Mouse (Mus musculus): ENCODE measurements around the gene Tspan10.

Tspan10 gene

DNA sequence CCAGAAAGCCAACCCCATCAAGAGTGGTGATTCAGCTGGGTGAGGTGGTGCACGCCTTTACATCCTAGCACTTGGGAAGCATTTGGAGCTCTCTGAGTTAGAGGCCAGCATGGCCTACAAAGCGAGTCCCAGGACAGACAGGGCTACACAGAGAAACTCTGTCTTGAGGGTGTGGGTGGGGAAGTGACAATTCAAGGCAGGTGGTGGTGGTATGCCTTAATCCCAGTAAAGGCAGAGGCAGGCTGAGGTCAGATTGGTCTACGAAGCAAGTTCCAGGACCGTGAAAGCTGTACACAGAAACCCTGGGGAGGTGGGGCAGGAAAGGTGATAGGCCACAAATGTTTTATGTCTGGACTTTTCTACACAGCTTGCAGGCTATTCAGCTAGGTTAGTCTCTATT is 12.5 kb downstream of the Tspan10 start:
- DNase-seq (ENCODE audit: inconsistent age in 2 of 2, low spot score in 1 of 2), result no peak

GRCm38 (mm10) chr11:120455413-120455812 is 13.0 kb downstream of the Tspan10 start:
- no peak for DNase-seq (ENCODE audit: inconsistent age in 2 of 2, low spot score in 1 of 2)

- DNase-seq (ENCODE audit: inconsistent age in 2 of 2, low spot score in 1 of 2), result no peak
These were observed 14.9 kb downstream of the Tspan10 start for GRCm38 (mm10) chr11:120457370-120457769.

DNA sequence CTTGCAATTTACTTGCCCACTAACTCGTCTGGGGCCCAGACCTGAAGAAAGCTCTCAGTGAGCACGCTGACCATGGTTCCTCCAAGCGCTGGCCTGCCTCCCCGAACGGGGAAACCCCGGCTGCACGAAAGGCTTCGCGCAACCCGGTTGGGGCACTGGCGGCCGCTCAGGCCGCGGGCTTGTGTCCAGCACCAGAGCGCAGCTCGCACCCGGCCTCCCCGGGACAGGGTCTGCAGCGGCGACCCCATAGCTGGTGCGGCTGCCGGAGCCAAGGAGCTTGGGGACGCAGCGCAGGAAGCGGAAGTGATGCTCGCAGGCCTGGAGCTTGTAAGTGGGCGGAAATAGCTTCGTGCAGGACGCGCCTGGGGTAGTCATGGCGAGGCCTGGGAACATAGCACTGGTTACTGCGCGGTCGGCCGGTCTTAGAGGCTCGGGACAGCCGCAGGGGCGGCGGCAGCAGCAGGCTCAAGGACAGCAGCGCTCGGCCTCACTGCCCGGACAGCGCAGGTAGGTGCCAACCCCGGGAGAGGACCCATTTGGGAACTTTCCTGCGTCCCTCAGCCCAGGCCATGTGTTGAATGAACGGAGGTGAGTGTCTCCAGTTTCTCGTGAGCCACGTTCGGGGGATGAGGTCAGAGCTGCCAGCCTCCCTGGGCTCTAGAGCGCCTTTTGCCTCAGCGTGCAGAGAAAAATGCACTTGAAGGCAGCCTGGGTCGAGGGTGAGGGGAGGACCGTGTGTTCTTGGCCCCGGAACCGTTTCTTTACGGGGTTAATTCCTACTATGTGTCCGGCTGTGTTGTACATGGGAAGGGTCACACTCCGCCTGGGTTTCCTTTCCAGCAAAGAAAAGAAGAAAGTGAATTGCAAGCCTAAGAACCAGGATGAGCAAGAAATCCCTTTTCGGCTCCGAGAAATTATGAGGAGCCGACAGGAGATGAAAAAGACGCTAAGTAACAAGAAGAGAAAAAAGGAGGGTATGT is 15.6 kb downstream of the Tspan10 start, which contains the start of the genes Oxld1 and Ccdc137:
Gene Oxld1 (minus strand): TSS at position 297 of the 980 bp plus-strand sequence.
Gene Ccdc137 (plus strand): TSS at position 344 of the 980 bp plus-strand sequence.
- DNase-seq (ENCODE audit: inconsistent age in 2 of 2, low spot score in 1 of 2), result peak; percentile 81 to 94

DNA sequence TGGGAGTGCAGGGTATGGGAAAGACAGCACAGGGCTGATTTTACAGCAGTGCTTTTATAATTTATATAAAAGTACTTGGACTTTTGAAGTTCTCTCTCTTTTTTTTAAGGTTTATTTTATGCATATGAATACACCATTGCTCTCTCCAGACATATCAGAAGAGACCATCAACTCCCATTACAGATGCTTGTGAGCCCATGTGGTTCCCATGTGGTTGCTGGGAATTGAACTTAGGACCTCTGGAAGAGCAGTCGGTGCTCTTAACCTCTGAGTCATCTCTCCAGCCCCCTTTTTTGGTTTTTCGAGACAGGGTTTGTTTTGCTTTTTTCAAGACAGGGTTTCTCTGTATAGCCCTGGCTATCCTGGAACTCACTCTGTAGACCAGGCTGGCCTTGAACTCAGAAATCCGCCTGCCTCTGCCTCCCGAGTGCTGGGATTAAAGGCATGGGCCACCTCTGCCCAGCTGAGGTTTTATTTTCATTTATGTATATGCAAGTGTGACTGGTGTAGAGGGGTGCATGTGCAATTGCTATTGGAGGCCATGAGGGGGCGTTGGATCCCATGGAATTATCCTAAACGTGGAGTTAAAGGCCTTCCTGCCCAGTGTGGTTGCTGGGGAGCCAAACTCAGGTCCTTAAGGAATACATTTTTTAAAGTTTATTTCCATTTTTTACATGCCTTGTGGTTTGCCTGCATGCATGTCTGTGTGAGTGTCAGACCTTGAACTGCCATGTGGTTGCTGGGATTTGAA is 16.6 kb downstream of the Tspan10 start:
- no peak for DNase-seq (ENCODE audit: inconsistent age in 2 of 2, low spot score in 1 of 2)

DNA sequence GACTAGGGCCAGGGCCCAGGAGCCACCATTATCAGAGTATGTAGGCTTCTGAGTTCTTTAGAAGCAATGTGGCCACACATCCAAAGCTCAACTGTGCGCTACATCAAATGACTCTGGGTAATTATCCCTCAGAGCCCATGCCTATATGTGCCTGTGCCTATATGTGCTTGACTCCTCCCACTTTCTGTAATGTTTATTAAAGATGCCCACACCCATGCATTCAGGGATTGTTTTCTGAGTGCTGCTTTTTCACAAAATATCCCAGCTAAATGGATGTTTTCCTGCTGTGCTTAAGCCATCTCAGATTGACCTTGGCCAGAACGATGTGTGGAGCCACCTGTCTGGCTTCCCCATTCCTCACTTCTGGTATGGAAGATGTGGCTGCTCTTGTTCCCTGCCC is 21.1 kb downstream of the Tspan10 start:
- DNase-seq (ENCODE audit: inconsistent age in 2 of 2, low spot score in 1 of 2), result no peak

DNA sequence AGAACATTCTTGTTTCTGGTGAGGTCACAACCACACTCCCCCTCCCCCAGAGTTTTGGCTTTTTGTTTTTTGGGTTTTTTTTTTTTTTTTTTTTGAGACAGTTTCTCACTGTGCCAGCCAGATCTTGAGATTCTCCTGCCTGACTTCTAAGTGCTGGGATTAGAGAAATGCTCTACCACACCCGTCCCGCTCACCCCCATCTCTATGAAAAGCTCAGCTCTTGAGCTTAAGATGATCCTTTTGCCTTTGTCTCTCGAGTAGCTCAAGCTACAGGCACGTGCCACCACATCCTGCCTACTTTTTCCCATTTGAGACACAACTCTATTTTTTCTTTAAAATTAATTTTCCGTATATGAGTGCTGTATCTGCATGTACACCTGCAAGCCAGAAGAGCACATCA is 21.9 kb downstream of the Tspan10 start:
- DNase-seq (ENCODE audit: inconsistent age in 2 of 2, low spot score in 1 of 2), result no peak

DNA sequence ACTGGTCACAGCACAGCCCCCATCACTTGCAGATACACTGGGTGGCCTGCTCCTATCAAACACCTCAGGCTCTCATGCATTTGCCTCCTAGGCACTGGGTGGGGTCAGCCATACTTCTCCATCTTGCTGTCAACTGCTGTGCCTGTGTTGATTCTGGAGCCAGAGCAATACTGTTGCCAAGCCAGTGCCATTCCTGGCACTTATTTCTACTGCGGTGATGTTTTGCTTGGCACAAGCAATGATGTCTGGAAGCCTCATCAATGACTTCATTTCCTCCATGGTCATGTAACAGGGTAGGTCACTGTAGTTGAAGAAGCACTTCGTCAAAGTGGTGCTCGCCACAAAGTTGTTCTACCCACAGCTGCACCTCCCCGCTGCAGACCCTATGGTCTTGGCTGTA is 23.1 kb downstream of the Tspan10 start:
- DNase-seq (ENCODE audit: inconsistent age in 2 of 2, low spot score in 1 of 2), result no peak

DNA sequence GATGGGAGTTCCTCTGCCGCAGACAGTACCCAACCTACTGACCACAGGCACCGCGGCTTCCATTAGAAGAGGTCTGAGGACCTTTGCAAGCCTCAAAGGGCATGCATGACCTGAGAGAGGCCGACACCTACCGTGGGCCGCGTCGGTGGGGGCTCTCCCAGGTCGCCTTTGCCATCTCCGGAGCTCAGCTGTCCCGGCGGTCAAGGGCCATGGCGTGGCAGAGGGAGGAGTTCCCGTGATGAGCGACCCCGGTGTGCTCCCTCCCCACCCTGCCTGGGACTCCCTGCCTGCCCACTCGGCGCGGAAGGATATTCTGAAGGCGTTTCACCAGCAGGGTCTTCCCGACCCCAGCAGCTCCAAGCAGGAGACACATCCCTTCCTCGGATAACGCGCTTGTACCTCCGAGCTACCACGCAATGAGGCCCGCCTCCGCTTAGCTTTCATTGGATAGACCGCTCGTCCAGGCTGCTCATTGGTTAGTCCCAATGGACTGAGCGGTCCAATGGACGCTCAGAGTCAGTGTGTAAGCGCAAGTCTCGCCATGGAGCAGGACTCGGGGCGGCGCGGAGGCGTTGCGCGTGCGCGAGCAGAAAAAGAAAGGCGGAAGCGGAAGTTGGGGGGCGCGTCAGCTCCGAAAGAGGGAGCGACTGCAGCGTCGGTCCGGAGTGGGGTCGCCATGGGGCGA is 24.7 kb downstream of the Tspan10 start, which contains the start of gene Arl16:
Gene Arl16 (minus strand): TSS at position 557 of the 685 bp plus-strand sequence.
- DNase-seq (ENCODE audit: inconsistent age in 2 of 2, low spot score in 1 of 2), result peak; percentile 95 to 96

GRCm38 (mm10) chr11:120467736-120468092 is 25.3 kb downstream of the Tspan10 start:
- no peak for DNase-seq (ENCODE audit: inconsistent age in 2 of 2, low spot score in 1 of 2)

- no peak for DNase-seq (ENCODE audit: inconsistent age in 2 of 2, low spot score in 1 of 2)
These were observed 29.6 kb downstream of the Tspan10 start for GRCm38 (mm10) chr11:120472052-120472451.

DNA sequence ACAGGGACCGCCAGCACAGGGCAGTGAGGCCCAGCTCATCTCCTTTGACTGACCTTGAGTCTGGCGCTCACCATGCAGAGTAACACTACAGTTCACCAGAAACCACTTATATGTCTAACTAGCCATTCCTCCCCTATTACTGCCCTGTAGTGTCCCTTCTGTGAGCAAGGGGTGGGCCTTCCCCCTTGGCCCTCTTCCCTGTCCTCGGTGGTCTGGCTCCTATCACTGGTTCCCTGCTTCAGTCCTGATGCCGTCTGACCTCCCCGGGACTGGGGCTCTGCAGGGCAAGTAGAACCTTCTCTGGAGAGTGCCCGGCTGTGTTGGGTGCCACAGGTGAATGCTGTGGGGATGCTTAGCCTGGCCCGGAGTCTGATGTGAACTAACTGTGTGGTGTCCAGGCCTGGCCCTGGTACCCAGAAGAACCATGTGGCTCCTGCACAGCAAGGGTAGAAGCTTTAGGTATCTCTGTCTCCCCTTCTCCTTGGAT is 41.0 kb downstream of the Tspan10 start:
- peak in 1 of 2 experiments; percentile 36 for DNase-seq (ENCODE audit: inconsistent age in 2 of 2, low spot score in 1 of 2)

DNA sequence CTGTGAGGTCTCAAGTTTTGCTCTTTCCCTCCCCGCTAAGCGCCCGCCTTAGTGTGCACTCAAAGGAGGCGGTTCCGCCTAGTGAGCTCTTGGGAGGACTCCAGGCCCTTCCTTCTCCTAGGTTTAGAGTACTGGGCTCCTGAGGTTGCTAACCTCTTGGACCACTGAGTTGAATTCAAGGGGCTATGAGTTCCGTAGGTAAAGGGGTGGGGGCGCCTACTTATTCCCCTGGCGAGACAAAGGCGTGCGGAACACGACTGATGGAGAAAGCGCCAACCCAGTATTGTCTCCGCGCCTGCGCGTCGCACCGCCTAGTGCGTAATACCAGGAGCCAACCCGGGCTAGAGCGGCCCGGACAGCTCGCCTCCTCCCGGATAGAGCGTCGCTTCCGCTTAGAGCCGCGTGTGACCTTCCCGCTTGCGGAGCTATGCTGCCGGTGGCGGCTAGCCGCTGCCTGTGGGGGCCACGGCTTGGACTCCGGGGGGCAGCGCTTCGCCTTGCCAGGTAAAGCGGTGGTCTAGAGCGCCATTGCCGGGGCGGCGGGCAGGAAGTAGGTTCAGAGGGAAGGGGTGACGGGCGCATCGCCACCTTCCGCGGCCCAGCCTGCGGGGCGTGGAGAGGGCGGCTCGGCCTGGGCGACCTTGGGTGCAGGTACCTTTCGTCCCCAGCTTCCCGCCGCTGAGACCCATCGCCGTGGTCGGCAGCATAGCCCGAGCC is 42.0 kb downstream of the Tspan10 start, which contains the start of gene Mrpl12:
Gene Mrpl12 (plus strand): TSS at position 349 of the 717 bp plus-strand sequence.
- DNase-seq (ENCODE audit: inconsistent age in 2 of 2, low spot score in 1 of 2), result peak; percentile 91 to 97

GRCm38 (mm10) chr11:120485251-120485650 is 42.8 kb downstream of the Tspan10 start:
- no peak for DNase-seq (ENCODE audit: inconsistent age in 2 of 2, low spot score in 1 of 2)

DNA sequence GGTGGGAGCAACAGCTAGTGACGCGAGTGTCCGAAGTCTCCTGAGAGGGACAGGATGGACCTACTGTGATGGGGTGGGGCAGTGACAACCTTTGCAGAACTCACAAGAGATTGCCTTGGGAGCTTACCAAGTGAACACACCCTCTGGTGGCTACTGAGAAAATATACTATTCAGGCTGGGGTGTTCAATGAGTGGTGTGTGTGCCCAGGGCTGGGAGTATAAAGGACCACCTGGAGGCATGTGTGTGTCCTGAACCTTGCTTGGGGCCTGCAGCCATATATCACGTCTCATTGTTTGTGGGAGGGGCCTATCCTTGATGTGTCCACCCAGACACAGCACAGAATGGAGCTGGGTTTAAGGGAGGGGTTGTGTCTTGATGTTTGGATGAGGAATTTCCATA is 46.1 kb downstream of the Tspan10 start:
- DNase-seq (ENCODE audit: inconsistent age in 2 of 2, low spot score in 1 of 2), result peak in 1 of 2 experiments; percentile 28

- peak; percentile 76 to 91 for DNase-seq (ENCODE audit: inconsistent age in 2 of 2, low spot score in 1 of 2)
These were observed 46.8 kb downstream of the Tspan10 start for GRCm38 (mm10) chr11:120489054-120489761.

DNA sequence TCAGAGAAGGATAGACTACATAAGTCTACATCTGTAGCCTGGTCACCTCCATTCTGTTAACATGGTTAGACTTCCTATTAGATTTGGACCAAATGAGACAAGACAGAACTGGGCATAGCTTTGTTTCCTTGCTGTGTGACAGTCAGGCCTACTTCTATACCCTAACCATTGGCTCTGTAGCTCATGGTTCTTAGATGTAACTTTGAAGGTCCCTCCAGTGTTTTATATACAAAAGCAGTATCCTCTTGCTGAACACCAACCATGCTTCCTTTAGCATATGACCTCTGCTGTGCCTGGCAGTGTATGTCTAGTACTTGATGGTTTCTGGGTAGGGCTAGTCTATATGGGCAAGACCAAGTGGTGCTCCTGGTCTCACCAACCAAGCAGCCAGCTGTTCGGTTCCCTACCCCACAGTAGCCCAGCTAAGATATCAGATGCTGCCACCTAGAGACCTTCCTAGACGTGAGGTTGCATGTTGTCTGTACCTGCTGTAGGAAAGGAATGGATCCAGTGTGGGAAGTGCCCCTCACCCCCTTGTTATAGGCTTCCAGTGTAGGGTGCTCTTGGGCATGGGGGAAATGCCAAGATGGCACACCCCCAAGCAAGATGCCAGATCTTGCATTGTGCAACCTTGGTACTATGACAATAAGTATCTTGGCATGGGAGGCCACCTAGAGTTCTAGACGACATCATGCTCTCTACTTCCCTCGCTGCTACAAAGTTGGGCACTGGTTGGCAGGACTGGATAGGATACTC is 48.0 kb downstream of the Tspan10 start:
- peak in 1 of 2 experiments; percentile 69 for DNase-seq (ENCODE audit: inconsistent age in 2 of 2, low spot score in 1 of 2)

GRCm38 (mm10) chr11:120491317-120492023 is 49.0 kb downstream of the Tspan10 start, which contains the start of gene Slc25a10:
Gene Slc25a10 (plus strand): TSS chr11:120491840.
- DNase-seq (ENCODE audit: inconsistent age in 2 of 2, low spot score in 1 of 2), result peak; percentile 94 to 98
